Mouse (Mus musculus): ENCODE results near the gene Gm10486. TPM values are rescaled to one million over a fixed set of nuclear protein-coding genes. Genes with fewer than 3 reads are reported as not detected.
"Not testable (repeated sequence)": the region's sequence is repeated elsewhere in the genome, so short reads cannot be mapped to it uniquely, and the experiment has no call there.

The Gm10486 gene
- not detected in 2 replicates for polyA plus RNA-seq (2015; fragmentation: Nextera tagmentation; extraction: Ambion mirVana)

DNA sequence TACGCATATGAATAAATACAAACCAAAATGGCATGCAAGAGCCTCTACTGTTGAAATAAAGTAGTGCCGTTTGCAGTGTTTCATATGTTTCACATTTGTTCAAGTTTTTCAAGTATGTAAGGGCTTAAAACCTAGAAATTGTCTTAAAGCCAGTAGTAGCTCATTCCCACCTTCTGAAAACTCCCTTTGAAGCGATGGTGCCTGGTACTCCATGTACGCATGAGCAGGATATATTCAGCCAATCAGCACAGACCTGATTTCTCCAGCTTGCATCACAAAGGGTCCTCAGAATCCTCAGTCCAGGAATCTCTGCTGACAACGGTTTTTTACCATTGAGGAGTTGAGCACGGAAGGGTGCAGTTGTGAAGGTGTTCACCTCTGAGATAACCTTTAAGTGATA is at the start of gene Gm10486:
Gene Gm10486, plus strand, starts transcription at position 301 of the 400 bp plus-strand sequence.
- DNase-seq = not testable (repeated sequence)
- no CpG with 5 or more reads among the region's 6 CpGs for WGBS (ENCODE audit: insufficient replicate concordance)

More for the DNA sequence above, at the start of gene Gm10486:
- H3K27me3 ChIP-seq (ENCODE audit: insufficient read depth, low read length); H3K4me3 ChIP-seq (ENCODE audit: low read depth, low read length); H3K9me3 ChIP-seq (ENCODE audit: low read length); H3K4me1 ChIP-seq (ENCODE audit: insufficient read depth); H3K9ac ChIP-seq (replicated peaks); ATAC-seq; H3K36me3 ChIP-seq (replicated peaks; ENCODE audit: insufficient read depth, low read length); H3K4me2 ChIP-seq (ENCODE audit: low read depth, low read length); H3K27ac ChIP-seq (ENCODE audit: low read depth): not testable (repeated sequence)

Data from liver, postnatal 0 days (tissue).